Mouse (Mus musculus) intestine, postnatal 0 days (tissue): ENCODE data around the gene Gm28372. TPM values are rescaled to one million over a fixed set of nuclear protein-coding genes. Genes with fewer than 3 reads are reported as not detected.
"Not testable (repeated sequence)": the region's sequence is repeated elsewhere in the genome, so short reads cannot be mapped to it uniquely, and the experiment has no call there.

Experiments
- ATAC-seq: fragments of 200-750 bp; cut with Nextera tagmentation; 2 replicates; pipeline ENCODE4 v1.8.0; 2017; ENCODE audit warnings: mild to moderate bottlenecking, moderate TSS enrichment, moderate library complexity
- H3K27ac ChIP-seq: fragments of 300-500 bp; sonication (generic); 2 replicates; pipeline ENCODE4 v1.5.1; 2014; ENCODE audit warnings: mild to moderate bottlenecking, low read depth, low read length, moderate library complexity
- H3K27me3 ChIP-seq: fragments of 300-500 bp; sonication (generic); replicated peaks from 2 replicates; pipeline ENCODE4 v1.6.1; 2014; ENCODE audit warnings: low read length, mixed read lengths; ENCODE audit not compliant: control insufficient read depth, insufficient read depth
- H3K36me3 ChIP-seq: fragments of 300-500 bp; sonication (generic); 2 replicates; pipeline ENCODE4 v1.6.1; 2014; ENCODE audit warnings: mild to moderate bottlenecking, moderate library complexity; ENCODE audit not compliant: control insufficient read depth, insufficient read depth
- H3K4me1 ChIP-seq: fragments of 300-500 bp; sonication (generic); replicated peaks from 2 replicates; pipeline ENCODE4 v1.6.1; 2014; ENCODE audit warnings: antibody characterized with exemption, low read length, mixed read lengths; ENCODE audit not compliant: control insufficient read depth, insufficient read depth
- H3K4me2 ChIP-seq: fragments of 300-500 bp; sonication (generic); replicated peaks from 2 replicates; pipeline ENCODE4 v1.6.1; 2014; ENCODE audit warnings: low read depth, mild to moderate bottlenecking, moderate library complexity
- H3K4me3 ChIP-seq: fragments of 300-500 bp; sonication (generic); 2 replicates; pipeline ENCODE4 v1.5.1; 2014; ENCODE audit warnings: low read depth, low read length
- H3K9ac ChIP-seq: fragments of 300-500 bp; sonication (generic); 2 replicates; pipeline ENCODE4 v1.6.1; 2014; ENCODE audit warnings: mild to moderate bottlenecking, low read depth, low read length
- H3K9me3 ChIP-seq: fragments of 300-500 bp; sonication (generic); 2 replicates; pipeline ENCODE4 v1.6.1; 2016; ENCODE audit warnings: mixed run types; ENCODE audit not compliant: control insufficient read depth
- CTCF ChIP-seq: sonication (generic); IDR thresholded peaks from 2 replicates; pipeline ENCODE4 v1.5.1; 2016; ENCODE audit warnings: low read depth, mild to moderate bottlenecking, control low read depth, antibody characterized with exemption, moderate library complexity
- WGBS: fragments of 180-500 bp; shearing (Covaris S2); extraction: QIAGEN DNeasy Blood & Tissue Kit; methylation state at CpG from one replicate; pipeline ENCODE4 v1.1.7; 2014; 5-methylcytosine and 5-hydroxymethylcytosine counted together
- polyA plus RNA-seq: library from polyadenylated mRNA; unstranded; fragments of >200 nt; fragmentation: Nextera tagmentation; extraction: Ambion mirVana; gene quantifications from 2 replicates; pipeline ENCODE4 v1.2.1, GENCODE M21; 2015

Gm28372 gene
- not detected in 2 replicates for polyA plus RNA-seq

DNA sequence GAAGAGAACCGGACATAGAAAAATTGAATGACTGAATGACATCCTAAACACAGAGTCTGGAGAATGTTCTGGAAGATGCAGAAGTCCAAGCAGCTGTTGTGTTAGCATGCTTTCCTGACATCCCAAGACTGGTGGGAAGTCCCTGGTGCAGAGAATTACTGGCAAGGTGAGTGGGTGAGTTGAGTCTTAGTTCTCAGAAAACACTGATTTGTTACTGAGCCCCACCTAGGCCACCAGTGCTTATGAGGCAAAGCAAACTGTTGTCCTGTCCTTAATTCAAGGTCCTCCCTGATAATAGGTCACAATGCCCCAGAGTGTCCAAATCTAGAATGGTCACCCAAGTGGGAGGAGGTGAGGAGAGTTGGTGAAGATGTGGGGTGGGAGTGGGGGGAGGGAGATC, at the start of gene Gm28372, which contains the start of gene 1700020A23Rik:
Gene Gm28372, plus strand, starts transcription at position 301 of the 400 bp plus-strand sequence.
Gene 1700020A23Rik, plus strand, starts transcription at position 321 of the 400 bp plus-strand sequence.
- Histone ChIP-seq H3K27me3 (no peaks in the 10 kb centered on the region), H3K9me3 (no peaks in the 10 kb centered on the region), H3K27ac (no peak within 1 kb of the TSS), H3K36me3 (no peaks in the 10 kb centered on the region), H3K4me3 (no peak within 1 kb of the TSS), H3K4me2 (no peak within 1 kb of the TSS), H3K4me1 (no peaks in the 10 kb centered on the region), H3K9ac (no peak within 1 kb of the TSS)
- no peak for TF ChIP-seq CTCF
- 72% methylated on average over 1 of the region's 1 CpGs for WGBS
- ATAC-seq: no peak

GRCm38 (mm10) chr2:130357551-130357950, 47.5 kb upstream of the Gm28372 start:
- TF ChIP-seq CTCF: no peak
- H3K36me3 ChIP-seq: no peaks in the 10 kb centered on the region
- H3K9ac ChIP-seq: no peak overlapping the region
- H3K9me3 ChIP-seq: no peaks in the 10 kb centered on the region
- peaks cover 10% of the 10 kb centered on the region; the same call in 1 of the 2 replicates for H3K27me3 ChIP-seq
- WGBS: 92% methylated on average over 5 of the region's 5 CpGs
- no peak overlapping the region for H3K4me3 ChIP-seq
- no peaks in the 10 kb centered on the region for H3K4me1 ChIP-seq
- no peak overlapping the region for H3K4me2 ChIP-seq
- no peak overlapping the region for H3K27ac ChIP-seq
- no peak for ATAC-seq

DNA sequence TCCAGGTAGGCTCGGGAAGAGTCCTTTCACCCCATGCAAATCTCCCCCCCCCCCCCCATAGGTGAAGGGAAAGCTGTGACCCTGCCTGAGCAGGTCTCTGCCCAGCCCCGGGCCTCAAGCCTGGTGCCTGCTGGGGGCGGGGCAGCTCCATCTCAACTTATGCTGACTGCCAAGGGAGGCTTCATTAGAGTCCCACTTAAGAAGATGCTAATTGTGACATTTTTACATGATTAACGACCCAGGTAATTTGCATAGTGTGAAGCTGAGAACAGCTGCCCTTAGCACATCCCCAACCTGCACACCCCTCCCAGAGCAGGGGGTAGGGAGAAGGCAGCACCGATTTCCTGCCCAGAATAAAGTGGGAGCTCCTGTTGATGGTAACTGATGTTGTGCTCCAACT, 46.2 kb upstream of the Gm28372 start:
- ATAC-seq: no peak
- no peaks in the 10 kb centered on the region for H3K36me3 ChIP-seq
- no peak overlapping the region for H3K4me3 ChIP-seq
- no peak overlapping the region for H3K4me2 ChIP-seq
- H3K27ac ChIP-seq: no peak overlapping the region
- 24% methylated on average over 5 of the region's 5 CpGs for WGBS
- TF ChIP-seq CTCF: no peak
- no peaks in the 10 kb centered on the region for H3K4me1 ChIP-seq
- no peaks in the 10 kb centered on the region for H3K9me3 ChIP-seq
- peaks cover 11% of the 10 kb centered on the region; the same call in 1 of the 2 replicates for H3K27me3 ChIP-seq
- H3K9ac ChIP-seq: no peak overlapping the region

GRCm38 (mm10) chr2:130362511-130363026, 42.5 kb upstream of the Gm28372 start:
- Histone ChIP-seq H3K4me3 (no peak overlapping the region), H3K27me3 (peaks cover 11% of the 10 kb centered on the region; the same call in 1 of the 2 replicates), H3K27ac (no peak overlapping the region), H3K4me2 (no peak overlapping the region), H3K9me3 (no peaks in the 10 kb centered on the region), H3K36me3 (no peaks in the 10 kb centered on the region), H3K9ac (no peak overlapping the region), H3K4me1 (no peaks in the 10 kb centered on the region)
- peak; percentile 80 for TF ChIP-seq CTCF
- ATAC-seq: no peak
- WGBS: 12% methylated on average over 14 of the region's 14 CpGs

DNA sequence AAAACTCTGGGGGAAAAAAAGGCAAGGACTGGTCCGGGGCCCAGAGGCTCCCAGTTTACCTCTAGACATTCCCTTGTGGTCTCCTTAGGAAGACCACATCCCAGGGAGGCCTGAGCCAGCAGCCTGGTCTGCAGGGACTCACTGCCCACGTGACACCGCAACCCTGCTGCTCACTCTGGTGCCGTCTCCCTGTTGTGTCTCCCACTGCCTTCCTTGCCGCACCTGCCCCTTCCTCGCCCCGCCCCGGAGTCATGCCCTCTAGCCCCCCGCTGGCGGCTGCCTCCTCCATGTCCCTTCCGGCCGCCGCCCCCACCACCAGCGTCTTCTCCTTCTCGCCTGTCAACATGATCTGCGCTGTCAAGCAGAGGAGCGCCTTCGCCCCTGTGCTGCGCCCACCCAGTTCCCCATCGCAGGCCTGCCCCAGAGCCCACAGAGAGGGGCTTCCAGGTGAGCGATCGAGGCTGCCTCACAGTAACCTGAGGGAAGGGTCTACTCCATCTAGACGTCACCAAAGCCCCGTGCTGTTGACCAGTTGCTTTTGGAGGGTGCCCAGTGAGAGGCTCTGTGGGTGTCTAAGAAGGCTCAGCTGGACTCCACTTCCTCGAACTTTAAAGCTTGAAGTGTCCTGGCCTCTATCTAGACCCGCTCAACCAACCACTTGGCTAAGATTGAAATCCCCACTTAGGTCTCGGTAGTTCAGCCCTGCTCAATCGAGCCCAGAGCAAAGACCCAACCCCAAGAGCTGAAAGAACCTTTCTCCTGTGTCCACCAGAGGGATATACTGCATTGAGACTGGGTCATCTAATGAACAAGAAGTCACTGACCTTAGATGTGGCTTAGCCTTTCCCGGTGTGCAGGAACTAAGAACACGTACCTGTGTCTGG, 39.6 kb upstream of the Gm28372 start:
- 26% methylated on average over 30 of the region's 30 CpGs for WGBS
- no peak overlapping the region for H3K9ac ChIP-seq

DNA sequence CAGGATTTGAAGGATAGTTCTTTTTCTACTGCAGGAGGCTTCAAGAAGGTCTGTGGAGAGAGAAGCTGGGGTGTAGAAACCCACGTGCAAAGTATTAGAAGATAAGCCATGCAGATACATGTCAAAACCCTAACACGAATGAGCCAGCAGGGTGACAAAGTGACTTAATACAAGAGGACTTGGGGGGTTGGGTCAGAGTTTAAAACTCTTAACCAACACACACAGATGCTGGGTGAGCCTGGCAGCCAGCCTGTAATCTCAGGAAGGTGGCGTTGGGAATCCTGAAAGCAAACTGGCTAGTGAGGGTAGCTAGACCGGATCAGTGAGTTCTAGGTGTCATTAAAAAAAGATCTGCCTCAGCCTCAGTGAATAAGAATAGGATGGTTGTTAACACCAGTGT, 37.7 kb upstream of the Gm28372 start:
- H3K36me3 ChIP-seq: no peaks in the 10 kb centered on the region
- no peak overlapping the region for H3K9ac ChIP-seq
- no peak for TF ChIP-seq CTCF
- no peak overlapping the region for H3K4me3 ChIP-seq
- H3K9me3 ChIP-seq: no peaks in the 10 kb centered on the region
- no peak for ATAC-seq
- H3K4me1 ChIP-seq: no peaks in the 10 kb centered on the region
- H3K27me3 ChIP-seq: peaks cover 3% of the 10 kb centered on the region; the same call in 1 of the 2 replicates
- WGBS: 53% methylated on average over 4 of the region's 4 CpGs
- no peak overlapping the region for H3K4me2 ChIP-seq
- no peak overlapping the region for H3K27ac ChIP-seq

More for the DNA sequence above, 39.6 kb upstream of the Gm28372 start:
- Histone ChIP-seq H3K4me1 (no peaks in the 10 kb centered on the region), H3K27ac (no peak overlapping the region), H3K36me3 (no peaks in the 10 kb centered on the region), H3K9me3 (no peaks in the 10 kb centered on the region), H3K4me3 (no peak overlapping the region; the same call in 1 of the 2 replicates), H3K4me2 (peak overlapping the region; percentile 51), H3K27me3 (peaks cover 11% of the 10 kb centered on the region; the same call in 1 of the 2 replicates)
- no peak for ATAC-seq
- TF ChIP-seq CTCF: peak; percentile 42; the same call in 1 of the 2 replicates

DNA sequence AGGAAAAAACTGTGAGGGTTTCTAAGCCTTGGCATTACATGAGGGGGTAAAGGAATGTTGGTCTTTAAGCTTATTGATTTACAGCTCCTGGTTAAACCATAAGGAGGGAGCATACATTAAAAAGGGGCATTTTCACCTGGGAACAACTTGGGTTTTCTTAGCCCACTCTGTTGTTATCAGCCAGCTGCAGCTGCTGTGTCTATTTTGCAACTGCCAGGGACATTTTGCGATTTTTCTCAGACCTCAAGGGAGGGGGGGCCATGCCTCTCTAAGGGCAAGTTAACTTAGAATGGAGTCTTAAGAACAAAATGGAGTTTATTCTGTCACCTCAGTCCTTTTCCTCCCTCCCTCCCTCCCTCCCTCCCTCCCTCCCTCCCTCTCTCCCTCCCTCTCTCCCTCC, 32.0 kb upstream of the Gm28372 start:
- not testable (repeated sequence) for H3K9ac ChIP-seq, H3K9me3 ChIP-seq, H3K36me3 ChIP-seq, H3K4me3 ChIP-seq, H3K4me1 ChIP-seq, ATAC-seq, H3K27ac ChIP-seq, H3K4me2 ChIP-seq, H3K27me3 ChIP-seq
- WGBS: 15% methylated on average over 1 of the region's 1 CpGs
